Mouse (Mus musculus): Measurements from ENCODE around the gene Gm10260. TPM values are rescaled to one million over a fixed set of nuclear protein-coding genes. Genes with fewer than 3 reads are reported as not detected.

Gene Gm10260
- 5.6 TPM for polyA plus RNA-seq (2021)

- no peak for DNase-seq (ENCODE audit: low read depth, low spot score)
- CTCF ChIA-PET, result no interaction called here
- no peak for ATAC-seq
- TF ChIP-seq CTCF (IDR thresholded peaks at IDR 0.05), result no peak
- H3K27me3 ChIP-seq, result no peaks in the 10 kb centered on the region
- POLR2A ChIA-PET, result no interaction called here
- in situ Hi-C loops (cut with MboI; ENCODE audit: low pct_unique_long_range_greater_than_20kb), result no loop called here
These were observed at the start of gene Gm10260 for GRCm38 (mm10) chr13:97760532-97760931. Gene Gm10260 (minus strand): TSS chr13:97760632.

- TF ChIP-seq CTCF (IDR thresholded peaks at IDR 0.05), result no peak
- in situ Hi-C loops (cut with MboI; ENCODE audit: low pct_unique_long_range_greater_than_20kb), result no loop called here
- no peaks in the 10 kb centered on the region for H3K27me3 ChIP-seq
- ATAC-seq, result no peak
- POLR2A ChIA-PET, result no interaction called here
- DNase-seq (ENCODE audit: low read depth, low spot score), result no peak
- CTCF ChIA-PET, result no interaction called here
These were observed 49.4 kb upstream of the Gm10260 start for GRCm38 (mm10) chr13:97809828-97810227.

GRCm38 (mm10) chr13:97805907-97806306 lies 45.5 kb upstream of the Gm10260 start:
- DNase-seq (ENCODE audit: low read depth, low spot score), result no peak
- CTCF ChIA-PET, result interaction anchor here (1.0 to 1.4 kb wide), 3 partner anchors 9 to 24 kb away, joined by 3 to 4 read pairs (median 3); no protein-coding TSS in a partner anchor
- in situ Hi-C loops (cut with MboI; ENCODE audit: low pct_unique_long_range_greater_than_20kb), result no loop called here
- POLR2A ChIA-PET, result no interaction called here
- ATAC-seq, result no peak
- H3K27me3 ChIP-seq, result no peaks in the 10 kb centered on the region
- no peak for TF ChIP-seq CTCF (IDR thresholded peaks at IDR 0.05)

GRCm38 (mm10) chr13:97802386-97802785 lies 42.0 kb upstream of the Gm10260 start:
- POLR2A ChIA-PET, result interaction anchor here (1.0 kb wide), 1 partner anchor 9 kb away, joined by 3 read pairs; no protein-coding TSS in a partner anchor
- no peak for TF ChIP-seq CTCF (IDR thresholded peaks at IDR 0.05)
- CTCF ChIA-PET, result no interaction called here
- DNase-seq (ENCODE audit: low read depth, low spot score) (no peak), ATAC-seq (no peak)
- no peaks in the 10 kb centered on the region for H3K27me3 ChIP-seq
- in situ Hi-C loops (cut with MboI; ENCODE audit: low pct_unique_long_range_greater_than_20kb), result no loop called here

- DNase-seq (ENCODE audit: low read depth, low spot score), result no peak
- in situ Hi-C loops (cut with MboI; ENCODE audit: low pct_unique_long_range_greater_than_20kb), result no loop called here
- ChIA-PET POLR2A (no interaction called here), CTCF (no interaction called here)
- TF ChIP-seq CTCF (IDR thresholded peaks at IDR 0.05), result no peak
- H3K27me3 ChIP-seq, result no peaks in the 10 kb centered on the region
- ATAC-seq, result no peak
These were observed 37.0 kb upstream of the Gm10260 start for GRCm38 (mm10) chr13:97797462-97797861.

GRCm38 (mm10) chr13:97794780-97795179 lies 34.3 kb upstream of the Gm10260 start:
- TF ChIP-seq CTCF (IDR thresholded peaks at IDR 0.05), result no peak
- CTCF ChIA-PET, result interaction anchor here (1.1 kb wide), 1 partner anchor 26 kb away, joined by 3 read pairs; no protein-coding TSS in a partner anchor
- POLR2A ChIA-PET, result interaction anchor here (0.6 kb wide), 1 partner anchor 122 kb away, joined by 4 read pairs; no protein-coding TSS in a partner anchor
- no peak for DNase-seq (ENCODE audit: low read depth, low spot score)
- in situ Hi-C loops (cut with MboI; ENCODE audit: low pct_unique_long_range_greater_than_20kb), result no loop called here
- ATAC-seq, result no peak
- no peaks in the 10 kb centered on the region for H3K27me3 ChIP-seq

GRCm38 (mm10) chr13:97793932-97794331 lies 33.5 kb upstream of the Gm10260 start:
- DNase-seq (ENCODE audit: low read depth, low spot score) (no peak), ATAC-seq (no peak)
- in situ Hi-C loops (cut with MboI; ENCODE audit: low pct_unique_long_range_greater_than_20kb), result no loop called here
- no peaks in the 10 kb centered on the region for H3K27me3 ChIP-seq
- TF ChIP-seq CTCF (IDR thresholded peaks at IDR 0.05), result no peak
- POLR2A ChIA-PET, result no interaction called here
- CTCF ChIA-PET, result no interaction called here

GRCm38 (mm10) chr13:97791664-97792063 lies 31.2 kb upstream of the Gm10260 start:
- no peak for TF ChIP-seq CTCF (IDR thresholded peaks at IDR 0.05)
- no peaks in the 10 kb centered on the region for H3K27me3 ChIP-seq
- ChIA-PET CTCF (interaction anchor here (1.0 to 1.4 kb wide), 2 partner anchors 9 to 12 kb away, joined by 3 to 6 read pairs; no protein-coding TSS in a partner anchor), POLR2A (interaction anchor here (0.6 kb wide), 1 partner anchor 13 kb away, joined by 4 read pairs; no protein-coding TSS in a partner anchor)
- in situ Hi-C loops (cut with MboI; ENCODE audit: low pct_unique_long_range_greater_than_20kb), result no loop called here
- DNase-seq (ENCODE audit: low read depth, low spot score) (no peak), ATAC-seq (no peak)

GRCm38 (mm10) chr13:97789782-97790450 lies 29.5 kb upstream of the Gm10260 start:
- ChIA-PET POLR2A (interaction anchor here (0.5 kb wide), 1 partner anchor 245 kb away, joined by 3 read pairs; no protein-coding TSS in a partner anchor), CTCF (interaction anchor here (1.1 to 1.2 kb wide), 2 partner anchors 11 to 28 kb away, joined by 4 read pairs; no protein-coding TSS in a partner anchor)
- ATAC-seq (no peak), DNase-seq (ENCODE audit: low read depth, low spot score) (no peak)
- no peak for TF ChIP-seq CTCF (IDR thresholded peaks at IDR 0.05)
- in situ Hi-C loops (cut with MboI; ENCODE audit: low pct_unique_long_range_greater_than_20kb), result no loop called here
- no peaks in the 10 kb centered on the region for H3K27me3 ChIP-seq

GRCm38 (mm10) chr13:97785167-97785835 lies 24.9 kb upstream of the Gm10260 start:
- H3K27me3 ChIP-seq, result no peaks in the 10 kb centered on the region
- ChIA-PET CTCF (no interaction called here), POLR2A (no interaction called here)
- DNase-seq (ENCODE audit: low read depth, low spot score), result no peak
- no peak for TF ChIP-seq CTCF (IDR thresholded peaks at IDR 0.05)
- ATAC-seq, result no peak
- in situ Hi-C loops (cut with MboI; ENCODE audit: low pct_unique_long_range_greater_than_20kb), result no loop called here
